Mouse (Mus musculus): Measurements from ENCODE around the gene Ap5s1.

Gene Ap5s1

GRCm38 (mm10) chr2:131188311-131188710, 18.6 kb upstream of the Ap5s1 start:
- no peak for DNase-seq

GRCm38 (mm10) chr2:131189521-131190309, 17.2 kb upstream of the Ap5s1 start:
- DNase-seq = no peak

- DNase-seq = no peak
Measured at GRCm38 (mm10) chr2:131190344-131191004, 16.4 kb upstream of the Ap5s1 start.

GRCm38 (mm10) chr2:131191005-131191390, 15.9 kb upstream of the Ap5s1 start:
- DNase-seq = no peak

- no peak for DNase-seq
Measured at GRCm38 (mm10) chr2:131196606-131197316, 10.1 kb upstream of the Ap5s1 start.

GRCm38 (mm10) chr2:131200710-131201109, 6.2 kb upstream of the Ap5s1 start:
- DNase-seq = no peak

- DNase-seq = peak; percentile 37 to 66
Measured at GRCm38 (mm10) chr2:131201262-131201661, 5.6 kb upstream of the Ap5s1 start.

GRCm38 (mm10) chr2:131203816-131204409, 3.0 kb upstream of the Ap5s1 start:
- no peak for DNase-seq

- DNase-seq = peak; percentile 38 to 59
Measured at GRCm38 (mm10) chr2:131204410-131204981, 2.4 kb upstream of the Ap5s1 start.

- DNase-seq = no peak
Measured at GRCm38 (mm10) chr2:131205521-131206182, 1.2 kb upstream of the Ap5s1 start.

- DNase-seq = no peak
Measured at GRCm38 (mm10) chr2:131208356-131208755, 1.5 kb downstream of the Ap5s1 start.

- peak; percentile 21 to 31 for DNase-seq
Measured at GRCm38 (mm10) chr2:131209125-131209795, 2.4 kb downstream of the Ap5s1 start.

- DNase-seq = peak; percentile 96 to 98
Measured at GRCm38 (mm10) chr2:131209969-131210792, 3.3 kb downstream of the Ap5s1 start.

- peak; percentile 55 to 56 for DNase-seq
Measured at GRCm38 (mm10) chr2:131211026-131211615, 4.2 kb downstream of the Ap5s1 start.

- peak in 1 of 2 experiments; percentile 12 for DNase-seq
Measured at GRCm38 (mm10) chr2:131213773-131214172, 6.9 kb downstream of the Ap5s1 start.

GRCm38 (mm10) chr2:131215941-131216858, 9.3 kb downstream of the Ap5s1 start:
- DNase-seq = no peak

GRCm38 (mm10) chr2:131220030-131220429, 13.2 kb downstream of the Ap5s1 start:
- no peak for DNase-seq

GRCm38 (mm10) chr2:131221853-131222515, 15.1 kb downstream of the Ap5s1 start:
- no peak for DNase-seq

- no peak for DNase-seq
Measured at GRCm38 (mm10) chr2:131222562-131222961, 15.7 kb downstream of the Ap5s1 start.
